Mouse (Mus musculus) kidney, postnatal 0 days (tissue): ENCODE measurements at regions not wholly inside any gene's neighbourhood (a gene's known extent, or its start where the extent isn't known, plus 50 kb on each side); places are given as distances from the start of the nearest gene placed in this dataset.

ENCODE experiments used
- ATAC-seq: fragments of 200-750 bp; cut with Nextera tagmentation; replicated peaks from 2 replicates; pipeline ENCODE4 v1.8.0; 2017; ENCODE audit warnings: low read depth, moderate number of reproducible peaks, moderate TSS enrichment, moderate library complexity; ENCODE audit not compliant: low FRiP score
- DNase-seq: peaks from one replicate; pipeline ENCODE4 v3.0.0-alpha.2; 2016; ENCODE audit warnings: low spot score
- H3K27ac ChIP-seq: fragments of 300-500 bp; sonication (generic); 2 replicates; pipeline ENCODE4 v1.5.1; 2014; ENCODE audit warnings: mild to moderate bottlenecking
- H3K27me3 ChIP-seq: fragments of 300-500 bp; sonication (generic); 2 replicates; pipeline ENCODE4 v1.6.1; 2014; ENCODE audit warnings: low read length, mixed read lengths; ENCODE audit not compliant: insufficient read depth
- H3K36me3 ChIP-seq: fragments of 300-500 bp; sonication (generic); 2 replicates; pipeline ENCODE4 v1.6.1; 2014; ENCODE audit warnings: low read length, mixed read lengths; ENCODE audit not compliant: insufficient read depth
- H3K4me1 ChIP-seq: fragments of 300-500 bp; sonication (generic); replicated peaks from 2 replicates; pipeline ENCODE4 v1.6.1; 2014; ENCODE audit warnings: antibody characterized with exemption, low read length, mixed read lengths; ENCODE audit not compliant: insufficient read depth
- H3K4me2 ChIP-seq: fragments of 300-500 bp; sonication (generic); 2 replicates; pipeline ENCODE4 v1.6.1; 2014; ENCODE audit warnings: mild to moderate bottlenecking, low read length, moderate library complexity, mixed read lengths
- H3K4me3 ChIP-seq: fragments of 300-500 bp; sonication (generic); replicated peaks from 2 replicates; pipeline ENCODE4 v1.5.1; 2014; ENCODE audit warnings: low read depth, low read length
- H3K9ac ChIP-seq: fragments of 300-500 bp; sonication (generic); 2 replicates; pipeline ENCODE4 v1.6.1; 2014; ENCODE audit warnings: low read depth, low read length
- H3K9me3 ChIP-seq: fragments of 300-500 bp; sonication (generic); replicated peaks from 2 replicates; pipeline ENCODE4 v1.6.1; 2016; ENCODE audit warnings: low read length, inconsistent platforms, mixed read lengths
- CTCF ChIP-seq: IDR thresholded peaks from 2 replicates; pipeline ENCODE4 v1.5.1; 2016; ENCODE audit warnings: antibody characterized with exemption, low read depth, mild to moderate bottlenecking, moderate library complexity
- WGBS: fragments of 180-500 bp; shearing (Covaris S2); extraction: QIAGEN DNeasy Blood & Tissue Kit; methylation state at CpG from one replicate; pipeline ENCODE4 v1.1.7; 2014; 5-methylcytosine and 5-hydroxymethylcytosine counted together

DNA sequence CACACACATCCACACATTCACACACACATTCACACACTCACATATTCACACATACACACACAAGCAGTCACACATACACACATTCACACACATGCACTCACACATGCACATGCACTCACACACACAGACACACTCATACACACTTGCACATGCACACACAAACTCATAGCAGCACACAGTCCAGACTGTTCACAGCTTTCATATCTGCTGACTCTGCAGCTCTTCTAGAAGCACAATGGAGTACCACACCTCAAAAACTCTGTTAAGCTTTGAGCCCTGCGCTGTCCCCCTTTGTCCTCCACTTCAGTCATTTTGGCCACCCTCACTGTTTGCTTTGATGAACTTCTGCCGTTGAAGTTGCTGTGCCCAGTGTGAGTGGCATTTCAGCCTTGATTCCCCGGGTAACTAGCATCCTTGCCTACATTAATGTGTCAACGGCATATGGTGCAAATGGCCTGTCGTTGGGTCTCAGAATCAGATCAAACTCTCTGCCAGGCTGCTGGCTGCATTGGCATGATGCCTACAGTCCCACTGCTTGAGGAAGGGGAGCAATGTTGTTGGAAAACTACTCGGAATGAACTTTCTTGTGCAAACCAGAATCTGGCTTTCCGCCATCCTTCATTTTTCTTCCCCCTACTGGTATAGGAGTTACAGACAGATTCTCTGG is 54.6 kb upstream of the Barhl2 start:
- no peaks in the 10 kb centered on the region for H3K9me3 ChIP-seq
- H3K36me3 ChIP-seq, result no peaks in the 10 kb centered on the region
- H3K27ac ChIP-seq, result no peak overlapping the region
- ATAC-seq, result no peak
- H3K9ac ChIP-seq, result no peak overlapping the region
- H3K4me1 ChIP-seq, result no peaks in the 10 kb centered on the region
- no peak overlapping the region for H3K4me3 ChIP-seq
- TF ChIP-seq CTCF, result no peak
- H3K4me2 ChIP-seq, result no peak overlapping the region
- DNase-seq, result no peak
- no peaks in the 10 kb centered on the region for H3K27me3 ChIP-seq
- WGBS, result 77% methylated on average over 7 of the region's 7 CpGs

DNA sequence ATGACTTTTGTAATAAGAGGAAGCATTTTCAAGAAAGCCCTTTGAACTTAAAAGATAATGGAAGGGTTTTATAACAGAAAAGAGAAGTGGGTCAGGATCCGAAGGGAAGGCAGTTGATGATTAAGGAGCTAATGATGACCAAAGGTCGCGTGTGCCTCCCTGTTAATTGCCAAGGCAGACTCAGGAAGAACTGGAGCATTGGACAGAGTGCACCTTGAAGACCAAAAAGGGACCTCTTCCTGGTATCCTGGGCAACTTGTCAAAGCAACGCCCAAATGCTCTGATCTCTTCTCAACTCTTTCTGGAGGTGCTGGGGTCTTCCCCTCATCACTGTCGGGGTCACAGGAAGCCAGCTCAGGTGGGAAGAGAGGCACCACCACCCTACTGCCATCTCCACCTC is 49.9 kb upstream of the Barhl2 start:
- Histone ChIP-seq H3K36me3 (no peaks in the 10 kb centered on the region), H3K9me3 (no peaks in the 10 kb centered on the region), H3K4me2 (no peak overlapping the region), H3K27me3 (no peaks in the 10 kb centered on the region), H3K9ac (no peak overlapping the region), H3K4me1 (no peaks in the 10 kb centered on the region), H3K4me3 (no peak overlapping the region), H3K27ac (no peak overlapping the region)
- 73% methylated on average over 5 of the region's 5 CpGs for WGBS
- TF ChIP-seq CTCF, result no peak
- no peak for DNase-seq
- no peak for ATAC-seq
